Comparison of ENCODE assay signal across 9 mouse cellular contexts in genomic region chr15:99501292-99502260, GRCm38 (mm10). TPM values are rescaled to one million over a fixed set of nuclear protein-coding genes. Genes with fewer than 3 reads are reported as not detected.
A peak's percentile ranks its signal among the peaks of the same experiment; 100 is the strongest.
DNase-seq lines count a peak whose midpoint lies in the region; ATAC-seq and TF ChIP-seq lines count a peak whose summit lies in the region.
"Had no signal": no experiment of that assay in that cellular context is flagged by ENCODE, and none has a peak within 500 bp of the region (broad histone marks: within the 10 kb centered on the region; RNA-seq: fewer than 3 reads in every experiment).

No protein-coding gene starts in this region.

- H3K9ac ChIP-seq in stomach, embryonic 16.5 days (ENCODE audit: low read length) = no peak overlapping the region

- no peak for TF ChIP-seq CTCF in brain, embryonic 14.5 days (IDR thresholded peaks at IDR 0.05; ENCODE audit: borderline replicate concordance, extremely low read depth, insufficient read depth, insufficient read length)

- H3K27me3 ChIP-seq in hindbrain, embryonic 10.5 days (ENCODE audit: insufficient read depth, poor library complexity, severe bottlenecking) = peaks cover 22% of the 10 kb centered on the region
- H3K27me3 ChIP-seq in stomach, embryonic 16.5 days (ENCODE audit: control insufficient read depth, insufficient read depth, low read length) = no peaks in the 10 kb centered on the region

- ATAC-seq in stomach, embryonic 16.5 days (ENCODE audit: insufficient read depth, low FRiP score) = no peak

- peak; percentile 12 for DNase-seq in kidney, adult 9 months
- DNase-seq in kidney, adult 11 months = no peak
- peak; percentile 77 for DNase-seq in brain, embryonic 14.5 days (ENCODE audit: low read depth)
- no peak for DNase-seq in hindbrain, embryonic 10.5 days (ENCODE audit: low spot score)
- DNase-seq in left cerebral cortex, postnatal 36 days (ENCODE audit: low spot score in 2 of 2) = peak; percentile 50 to 54
- no peak for DNase-seq in heart, postnatal 14 days
- no peak for DNase-seq in B cell, adult 2 months

- H3K4me3 ChIP-seq in hindbrain, embryonic 10.5 days = no peak overlapping the region
- H3K4me3 ChIP-seq in stomach, embryonic 16.5 days (replicated peaks; ENCODE audit: low read length) = no peak overlapping the region
- H3K4me3 ChIP-seq: megakaryocyte, embryonic 14.5 days had no signal

- no peaks in the 10 kb centered on the region for H3K9me3 ChIP-seq in hindbrain, embryonic 10.5 days
- no peaks in the 10 kb centered on the region for H3K9me3 ChIP-seq in stomach, embryonic 16.5 days (replicated peaks; ENCODE audit: control insufficient read depth, low read length)
- H3K9me3 ChIP-seq: megakaryocyte, embryonic 14.5 days had no signal

- no peak overlapping the region for H3K4me2 ChIP-seq in stomach, embryonic 16.5 days (ENCODE audit: low read depth, low read length)

- H3K27ac ChIP-seq in hindbrain, embryonic 10.5 days = peak overlapping the region; percentile 73
- peak overlapping the region; percentile 58; the same call in 1 of the 2 replicates for H3K27ac ChIP-seq in stomach, embryonic 16.5 days (ENCODE audit: low read length)

- 69% methylated on average over 20 of the region's 20 CpGs for WGBS in hindbrain, embryonic 10.5 days
- 73% methylated on average over 20 of the region's 20 CpGs for WGBS in stomach, embryonic 16.5 days

- H3K4me1 ChIP-seq in hindbrain, embryonic 10.5 days (replicated peaks) = peaks cover 83% of the 10 kb centered on the region
- H3K4me1 ChIP-seq in stomach, embryonic 16.5 days (ENCODE audit: control insufficient read depth, insufficient read depth, low read length) = peaks cover 37% of the 10 kb centered on the region

- no peak for TF ChIP-seq POLR2A in brain, embryonic 14.5 days (IDR thresholded peaks at IDR 0.05; ENCODE audit: borderline replicate concordance, extremely low read depth, insufficient read depth, insufficient read length, poor library complexity, severe bottlenecking)

- intact Hi-C loops in left cerebral cortex, postnatal 36 days (cut with DNase I) = loop anchor here (5.0 kb wide), 1 partner anchor 171 kb away; the partner anchor contains the start of gene Asic1
- intact Hi-C loops in heart, postnatal 14 days (cut with DNase I) = no loop called here

- H3K36me3 ChIP-seq in hindbrain, embryonic 10.5 days = no peaks in the 10 kb centered on the region
- H3K36me3 ChIP-seq in stomach, embryonic 16.5 days (ENCODE audit: control insufficient read depth, insufficient read depth, low read length) = no peaks in the 10 kb centered on the region

RNA-seq across cellular contexts. Expression of gene Faim2, which starts 26.4 kb away (rescaled TPM):
- 8.3 and 15.7 TPM in 2 replicates for polyA plus RNA-seq in brain, embryonic 14.5 days (2012; rRNA removed)
- polyA plus RNA-seq in hindbrain, embryonic 10.5 days (2016; fragmentation: Nextera tagmentation; extraction: Ambion mirVana) = 0.63 and 1.1 TPM in 2 replicates
- 100 to 1,000 TPM; 365 to 407 TPM for total RNA-seq in left cerebral cortex, postnatal 36 days (2021)
- polyA plus RNA-seq in stomach, embryonic 16.5 days (2015; fragmentation: Nextera tagmentation; extraction: Ambion mirVana) = 0.57 and 0.74 TPM in 2 replicates
- under 1 TPM; 0.12 to 0.74 TPM for total RNA-seq in heart, postnatal 14 days (2021)

RNA-seq across cellular contexts. Expression of gene Bcdin3d, which starts 27.0 kb away (rescaled TPM):
- 15.1 and 15.2 TPM in 2 replicates for polyA plus RNA-seq in brain, embryonic 14.5 days (2012; rRNA removed)
- polyA plus RNA-seq in hindbrain, embryonic 10.5 days (2016; fragmentation: Nextera tagmentation; extraction: Ambion mirVana) = 19.3 and 20.2 TPM in 2 replicates
- total RNA-seq in left cerebral cortex, postnatal 36 days (2021) = 1 to 10 TPM; 3.9 to 6.6 TPM
- polyA plus RNA-seq in stomach, embryonic 16.5 days (2015; fragmentation: Nextera tagmentation; extraction: Ambion mirVana) = 11.6 and 12.9 TPM in 2 replicates
- total RNA-seq in heart, postnatal 14 days (2021) = 1 to 10 TPM; 3.9 to 4.9 TPM

RNA-seq across cellular contexts. Expression of gene Nckap5l, which starts 44.0 kb away (rescaled TPM):
- polyA plus RNA-seq in brain, embryonic 14.5 days (2012; rRNA removed) = 18.6 and 29.0 TPM in 2 replicates
- polyA plus RNA-seq in hindbrain, embryonic 10.5 days (2016; fragmentation: Nextera tagmentation; extraction: Ambion mirVana) = 13.5 and 15.8 TPM in 2 replicates
- total RNA-seq in left cerebral cortex, postnatal 36 days (2021) = 10 to 100 TPM; 19.4 to 21.4 TPM
- 3.7 and 4.6 TPM in 2 replicates for polyA plus RNA-seq in stomach, embryonic 16.5 days (2015; fragmentation: Nextera tagmentation; extraction: Ambion mirVana)
- total RNA-seq in heart, postnatal 14 days (2021) = 10 to 100 TPM; 11.2 to 13.6 TPM

Comparison
In these comparisons a context has a peak if more than half of its experiments do, and no peak if none do; other contexts are left out.
1. DNase-seq: peak in kidney, adult 9 months (single experiment), brain, embryonic 14.5 days (single experiment) and left cerebral cortex, postnatal 36 days (2 of 2); none in kidney, adult 11 months (single experiment), hindbrain, embryonic 10.5 days (single experiment), heart, postnatal 14 days (0 of 2) and B cell, adult 2 months (0 of 2).